Mouse (Mus musculus) adrenal gland, adult 2 months (tissue): ENCODE data around the gene Zfp735. TPM values are rescaled to one million over a fixed set of nuclear protein-coding genes. Genes with fewer than 3 reads are reported as not detected.

Experiments
- DNase-seq: peaks from one replicate; pipeline ENCODE4 v3.0.0; 2021
- long read RNA-seq: library from polyadenylated mRNA; stranded (forward); transcript quantifications from one replicate; pipeline ENCODE4 v2.0.0, GENCODE M21; 2021
- polyA plus RNA-seq: library from polyadenylated mRNA; depleted of rRNA; stranded (reverse); fragments of >200 nt; gene quantifications from 2 replicates; pipeline ENCODE4 v1.2.3, GENCODE M21; 2012; rRNA removed
- total RNA-seq, 2 experiments: library from RNA; stranded (reverse); gene quantifications; 2 replicates each; pipeline ENCODE4 v1.2.3; 2021

Gene Zfp735
- total RNA-seq: not detected
- polyA plus RNA-seq: not detected in 2 replicates
- long read RNA-seq: 0 reads

GRCm38 (mm10) chr11:73688478-73688877, at the start of gene Zfp735:
TSS of gene Zfp735 (plus strand) at chr11:73688778.
- no peak for DNase-seq

GRCm38 (mm10) chr11:73759115-73759514, 70.5 kb downstream of the Zfp735 start:
- DNase-seq: no peak

Other genes with a start within 250 kb of the Zfp735 start
- gene Olfr380, start 231.3 kb upstream of the Zfp735 start, total RNA-seq: not detected
- not detected in 2 replicates for gene Olfr380, start 231.3 kb upstream of the Zfp735 start, polyA plus RNA-seq
- gene Olfr381, start 197.2 kb upstream of the Zfp735 start, total RNA-seq: not detected
- not detected in 2 replicates for gene Olfr381, start 197.2 kb upstream of the Zfp735 start, polyA plus RNA-seq
- gene Olfr382, start 171.6 kb upstream of the Zfp735 start, total RNA-seq: not detected
- gene Olfr382, start 171.6 kb upstream of the Zfp735 start, polyA plus RNA-seq: not detected in 2 replicates
- gene Olfr385, start 95.8 kb upstream of the Zfp735 start, total RNA-seq: not detected
- not detected in 2 replicates for gene Olfr385, start 95.8 kb upstream of the Zfp735 start, polyA plus RNA-seq
- gene Olfr384, start 90.2 kb upstream of the Zfp735 start, total RNA-seq: not detected
- gene Olfr384, start 90.2 kb upstream of the Zfp735 start, polyA plus RNA-seq: not detected in 2 replicates
- not detected for gene Olfr389, start 91.9 kb downstream of the Zfp735 start, total RNA-seq
- gene Olfr389, start 91.9 kb downstream of the Zfp735 start, polyA plus RNA-seq: not detected in 2 replicates
- not detected for gene Olfr390, start 94.2 kb downstream of the Zfp735 start, total RNA-seq
- gene Olfr390, start 94.2 kb downstream of the Zfp735 start, polyA plus RNA-seq: not detected in 2 replicates
- not detected for gene Olfr391-ps, start 114.3 kb downstream of the Zfp735 start, total RNA-seq
- gene Olfr391-ps, start 114.3 kb downstream of the Zfp735 start, polyA plus RNA-seq: not detected in 2 replicates
- gene Olfr392, start 128.3 kb downstream of the Zfp735 start, total RNA-seq: not detected
- gene Olfr392, start 128.3 kb downstream of the Zfp735 start, polyA plus RNA-seq: not detected in 2 replicates
- not detected for gene Olfr393, start 162.7 kb downstream of the Zfp735 start, total RNA-seq
- gene Olfr393, start 162.7 kb downstream of the Zfp735 start, polyA plus RNA-seq: not detected in 2 replicates
- not detected for gene Olfr394, start 202.0 kb downstream of the Zfp735 start, total RNA-seq
- not detected in 2 replicates for gene Olfr394, start 202.0 kb downstream of the Zfp735 start, polyA plus RNA-seq
- gene Olfr395, start 220.5 kb downstream of the Zfp735 start, total RNA-seq: not detected
- not detected in 2 replicates for gene Olfr395, start 220.5 kb downstream of the Zfp735 start, polyA plus RNA-seq
- gene Olfr23, start 247.9 kb downstream of the Zfp735 start, total RNA-seq: not detected
- gene Olfr23, start 247.9 kb downstream of the Zfp735 start, polyA plus RNA-seq: not detected in 2 replicates